Mouse (Mus musculus) embryonic facial prominence, embryonic 13.5 days (tissue): Measurements from ENCODE around the gene I0C0044D17Rik. TPM values are rescaled to one million over a fixed set of nuclear protein-coding genes. Genes with fewer than 3 reads are reported as not detected.
"Not testable (repeated sequence)": the region's sequence is repeated elsewhere in the genome, so short reads cannot be mapped to it uniquely, and the experiment has no call there.

Experiments
- ATAC-seq: fragments of 200-750 bp; cut with Nextera tagmentation; 2 replicates; pipeline ENCODE4 v1.8.0; 2017; ENCODE audit warnings: low read depth; ENCODE audit not compliant: insufficient number of reproducible peaks, insufficient read depth, low FRiP score, low TSS enrichment
- H3K27ac ChIP-seq: fragments of 300-500 bp; sonication (generic); 2 replicates; pipeline ENCODE4 v1.5.1; 2015; ENCODE audit warnings: moderate library complexity, mild to moderate bottlenecking, inconsistent platforms
- H3K27me3 ChIP-seq: fragments of 300-500 bp; sonication (generic); 2 replicates; pipeline ENCODE4 v1.6.1; 2015; ENCODE audit warnings: mild to moderate bottlenecking, inconsistent platforms
- H3K36me3 ChIP-seq: fragments of 300-500 bp; sonication (generic); 2 replicates; pipeline ENCODE4 v1.6.1; 2015; ENCODE audit warnings: mild to moderate bottlenecking, inconsistent platforms
- H3K4me1 ChIP-seq: fragments of 300-500 bp; sonication (generic); 2 replicates; pipeline ENCODE4 v1.6.1; 2015; ENCODE audit warnings: inconsistent platforms
- H3K4me2 ChIP-seq: fragments of 300-500 bp; sonication (generic); 2 replicates; pipeline ENCODE4 v1.6.1; 2015; ENCODE audit warnings: moderate library complexity, mild to moderate bottlenecking, inconsistent platforms
- H3K4me3 ChIP-seq: fragments of 300-500 bp; sonication (generic); 2 replicates; pipeline ENCODE4 v1.5.1; 2015; ENCODE audit warnings: mild to moderate bottlenecking, inconsistent platforms
- H3K9ac ChIP-seq: fragments of 300-500 bp; sonication (generic); 2 replicates; pipeline ENCODE4 v1.6.1; 2015; ENCODE audit warnings: mild to moderate bottlenecking, inconsistent platforms
- H3K9me3 ChIP-seq: fragments of 300-500 bp; sonication (generic); 2 replicates; pipeline ENCODE4 v1.6.1; 2016; ENCODE audit warnings: inconsistent platforms
- WGBS: fragments of 180-500 bp; shearing (Covaris S2); methylation state at CpG from one replicate; pipeline ENCODE4 v1.1.7; 2015; ENCODE audit warnings: mixed read lengths; 5-methylcytosine and 5-hydroxymethylcytosine counted together
- polyA plus RNA-seq: library from polyadenylated mRNA; unstranded; fragments of >200 nt; fragmentation: Nextera tagmentation; extraction: Ambion mirVana; gene quantifications from 2 replicates; pipeline ENCODE4 v1.2.1, GENCODE M21; 2015

Gene I0C0044D17Rik
- not detected in 2 replicates for polyA plus RNA-seq

- not testable (repeated sequence) for H3K27ac ChIP-seq, H3K4me3 ChIP-seq, H3K9me3 ChIP-seq, H3K27me3 ChIP-seq, H3K36me3 ChIP-seq, H3K9ac ChIP-seq, H3K4me1 ChIP-seq, ATAC-seq, H3K4me2 ChIP-seq
- WGBS, result 88% methylated on average over 1 of the region's 1 CpGs
Observed at GRCm38 (mm10) chr4:98823740-98824139, at the start of gene I0C0044D17Rik. Gene I0C0044D17Rik, minus strand, starts transcription at chr4:98823840.

- Histone ChIP-seq H3K36me3 (no peaks in the 10 kb centered on the region), H3K4me1 (peaks cover 3% of the 10 kb centered on the region; the same call in 1 of the 2 replicates), H3K9ac (no peak overlapping the region), H3K27ac (peak overlapping the region; percentile 71), H3K27me3 (no peaks in the 10 kb centered on the region), H3K4me3 (no peak overlapping the region), H3K4me2 (peak overlapping the region; percentile 30), H3K9me3 (0 out of 2 replicates have a peak, but pooled peaks cover 6% of the 10 kb centered on the region)
- 40% methylated on average over 14 of the region's 14 CpGs for WGBS
- no peak for ATAC-seq
Observed at GRCm38 (mm10) chr4:98865386-98866237, 42.0 kb upstream of the I0C0044D17Rik start.

GRCm38 (mm10) chr4:98864546-98864945, 40.9 kb upstream of the I0C0044D17Rik start:
- Histone ChIP-seq H3K27ac (0 out of 2 replicates have a peak overlapping the region, but pooled peaks have one; percentile 11), H3K9me3 (peaks cover 10% of the 10 kb centered on the region; the same call in 1 of the 2 replicates), H3K27me3 (no peaks in the 10 kb centered on the region), H3K36me3 (no peaks in the 10 kb centered on the region), H3K4me1 (peaks cover 3% of the 10 kb centered on the region; the same call in 1 of the 2 replicates), H3K4me3 (no peak overlapping the region), H3K4me2 (no peak overlapping the region), H3K9ac (no peak overlapping the region)
- WGBS, result 73% methylated on average over 3 of the region's 3 CpGs
- ATAC-seq, result no peak

GRCm38 (mm10) chr4:98864094-98864493, 40.5 kb upstream of the I0C0044D17Rik start:
- 41% methylated on average over 1 of the region's 2 CpGs for WGBS
- Histone ChIP-seq H3K4me2 (no peak overlapping the region), H3K9me3 (peaks cover 11% of the 10 kb centered on the region; the same call in 1 of the 2 replicates), H3K4me3 (no peak overlapping the region), H3K27ac (no peak overlapping the region), H3K36me3 (no peaks in the 10 kb centered on the region), H3K9ac (no peak overlapping the region), H3K27me3 (no peaks in the 10 kb centered on the region), H3K4me1 (peaks cover 3% of the 10 kb centered on the region; the same call in 1 of the 2 replicates)
- no peak for ATAC-seq

- Histone ChIP-seq H3K9ac (no peak overlapping the region), H3K9me3 (peaks cover 11% of the 10 kb centered on the region; the same call in 1 of the 2 replicates), H3K27me3 (no peaks in the 10 kb centered on the region), H3K36me3 (no peaks in the 10 kb centered on the region), H3K4me1 (peaks cover 3% of the 10 kb centered on the region; the same call in 1 of the 2 replicates), H3K27ac (no peak overlapping the region), H3K4me2 (no peak overlapping the region), H3K4me3 (no peak overlapping the region)
- WGBS, result 88% methylated on average over 2 of the region's 2 CpGs
- no peak for ATAC-seq
Observed at GRCm38 (mm10) chr4:98863451-98863850, 39.8 kb upstream of the I0C0044D17Rik start.

GRCm38 (mm10) chr4:98858151-98858855, 34.7 kb upstream of the I0C0044D17Rik start:
- no peak overlapping the region for H3K9ac ChIP-seq
- 47% methylated on average over 4 of the region's 4 CpGs for WGBS
- ATAC-seq, result no peak

GRCm38 (mm10) chr4:98857037-98857648, 33.5 kb upstream of the I0C0044D17Rik start:
- H3K9me3 ChIP-seq, result peaks cover 5% of the 10 kb centered on the region; the same call in 1 of the 2 replicates

More at GRCm38 (mm10) chr4:98858151-98858855, 34.7 kb upstream of the I0C0044D17Rik start:
- H3K4me2 ChIP-seq, result no peak overlapping the region
- H3K27me3 ChIP-seq, result no peaks in the 10 kb centered on the region
- no peak overlapping the region for H3K4me3 ChIP-seq
- peaks cover 5% of the 10 kb centered on the region; the same call in 1 of the 2 replicates for H3K9me3 ChIP-seq
- H3K4me1 ChIP-seq, result 0 out of 2 replicates have a peak, but pooled peaks cover 7% of the 10 kb centered on the region
- H3K36me3 ChIP-seq, result no peaks in the 10 kb centered on the region
- H3K27ac ChIP-seq, result peak overlapping the region; percentile 64; the same call in 1 of the 2 replicates

GRCm38 (mm10) chr4:98853926-98854325, 30.3 kb upstream of the I0C0044D17Rik start:
- WGBS, result 92% methylated on average over 4 of the region's 4 CpGs

More at GRCm38 (mm10) chr4:98857037-98857648, 33.5 kb upstream of the I0C0044D17Rik start:
- no peak for ATAC-seq
- 69% methylated on average over 11 of the region's 11 CpGs for WGBS
- Histone ChIP-seq H3K36me3 (no peaks in the 10 kb centered on the region), H3K27ac (peak overlapping the region; percentile 39; the same call in 1 of the 2 replicates), H3K4me2 (no peak overlapping the region), H3K4me3 (no peak overlapping the region), H3K27me3 (no peaks in the 10 kb centered on the region), H3K4me1 (0 out of 2 replicates have a peak, but pooled peaks cover 7% of the 10 kb centered on the region), H3K9ac (no peak overlapping the region)

GRCm38 (mm10) chr4:98850485-98850884, 26.8 kb upstream of the I0C0044D17Rik start:
- H3K4me3 ChIP-seq, H3K4me2 ChIP-seq, H3K27me3 ChIP-seq, H3K36me3 ChIP-seq, H3K9me3 ChIP-seq, H3K9ac ChIP-seq, H3K27ac ChIP-seq, ATAC-seq: not testable (repeated sequence)
- WGBS, result 90% methylated on average over 1 of the region's 1 CpGs
- H3K4me1 ChIP-seq, result peaks cover 17% of the 10 kb centered on the region

More at GRCm38 (mm10) chr4:98853926-98854325, 30.3 kb upstream of the I0C0044D17Rik start:
- H3K27ac ChIP-seq, result no peak overlapping the region
- ATAC-seq, result no peak
- no peaks in the 10 kb centered on the region for H3K36me3 ChIP-seq
- no peak overlapping the region for H3K4me3 ChIP-seq
- H3K9me3 ChIP-seq, result no peaks in the 10 kb centered on the region
- no peaks in the 10 kb centered on the region for H3K27me3 ChIP-seq
- 0 out of 2 replicates have a peak, but pooled peaks cover 7% of the 10 kb centered on the region for H3K4me1 ChIP-seq
- H3K4me2 ChIP-seq, result no peak overlapping the region
- H3K9ac ChIP-seq, result no peak overlapping the region

GRCm38 (mm10) chr4:98847120-98847885, 23.7 kb upstream of the I0C0044D17Rik start:
- WGBS, result 50% methylated on average over 6 of the region's 6 CpGs
- no peak for ATAC-seq
- Histone ChIP-seq H3K27ac (no peak overlapping the region), H3K36me3 (no peaks in the 10 kb centered on the region), H3K4me2 (no peak overlapping the region), H3K4me3 (no peak overlapping the region), H3K27me3 (no peaks in the 10 kb centered on the region), H3K9me3 (no peaks in the 10 kb centered on the region), H3K9ac (no peak overlapping the region), H3K4me1 (peaks cover 17% of the 10 kb centered on the region)
